Mouse (Mus musculus): ENCODE measurements around the gene Plekhs1.

DNA sequence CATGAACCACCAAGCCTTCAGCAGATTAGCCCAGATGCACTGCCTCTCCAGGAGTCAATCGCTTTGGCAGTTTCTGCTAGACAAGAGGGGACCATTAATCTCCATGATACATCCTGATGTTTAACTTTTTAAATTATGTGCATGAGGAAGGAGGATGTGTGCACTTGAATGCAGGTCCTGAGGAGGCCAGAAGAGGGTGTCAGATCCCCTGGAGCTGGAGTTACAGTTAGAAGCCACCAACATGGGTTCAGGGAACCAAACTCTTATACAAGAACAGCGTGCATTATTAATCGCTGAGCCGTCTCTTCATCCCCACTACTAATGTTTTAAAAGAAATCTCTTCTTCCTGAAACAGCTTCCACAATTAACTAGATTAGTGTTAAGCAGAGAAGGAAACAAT lies 12.7 kb upstream of the Plekhs1 start:
- TF ChIP-seq CTCF (IDR thresholded peaks at IDR 0.05; ENCODE audit: extremely low read depth, insufficient read depth, low read length) = no peak
- no peak for TF ChIP-seq POLR2A (IDR thresholded peaks at IDR 0.05; ENCODE audit: extremely low read depth, insufficient read depth, low read length)
